Mouse (Mus musculus): ENCODE measurements at regions not wholly inside any gene's neighbourhood (a gene's known extent, or its start where the extent isn't known, plus 50 kb on each side); places are given as distances from the start of the nearest gene placed in this dataset.

GRCm38 (mm10) chr1:127085988-127086387, 118.8 kb upstream of the Mgat5 start:
- no peak for TF ChIP-seq CTCF (IDR thresholded peaks at IDR 0.05; ENCODE audit: insufficient read depth, low read length)
- no peak for TF ChIP-seq POLR2A (IDR thresholded peaks at IDR 0.05; ENCODE audit: borderline replicate concordance, extremely low read depth, low read depth, low read length)
